Mouse (Mus musculus) embryonic facial prominence, embryonic 11.5 days (tissue): Measurements from ENCODE around the gene Qser1. TPM values are rescaled to one million over a fixed set of nuclear protein-coding genes. Genes with fewer than 3 reads are reported as not detected.
A peak's percentile ranks its signal among the peaks of the same experiment; 100 is the strongest.

Experiments used
- ATAC-seq: fragments of 200-750 bp; cut with Nextera tagmentation; replicated peaks from 2 replicates; pipeline ENCODE4 v1.8.0; 2017; ENCODE audit warnings: low read depth; ENCODE audit not compliant: insufficient number of reproducible peaks, low FRiP score, low TSS enrichment
- DNase-seq: peaks from one replicate; pipeline ENCODE4 v3.0.0-alpha.2; 2015; ENCODE audit warnings: low spot score
- H3K27ac ChIP-seq: fragments of 300-500 bp; sonication (generic); replicated peaks from 2 replicates; pipeline ENCODE4 v1.5.1; 2014; ENCODE audit warnings: mild to moderate bottlenecking, low read depth, low read length, control low read depth
- H3K27me3 ChIP-seq: fragments of 300-500 bp; sonication (generic); 2 replicates; pipeline ENCODE4 v1.6.1; 2014; ENCODE audit warnings: mild to moderate bottlenecking, low read length, moderate library complexity, mixed read lengths; ENCODE audit not compliant: control insufficient read depth, insufficient read depth
- H3K36me3 ChIP-seq: fragments of 300-500 bp; sonication (generic); replicated peaks from 2 replicates; pipeline ENCODE4 v1.6.1; 2014; ENCODE audit warnings: low read depth, mild to moderate bottlenecking, low read length, moderate library complexity, mixed read lengths; ENCODE audit not compliant: control insufficient read depth, insufficient read depth
- H3K4me1 ChIP-seq: fragments of 300-500 bp; sonication (generic); 2 replicates; pipeline ENCODE4 v1.6.1; 2014; ENCODE audit warnings: low read length, mixed read lengths; ENCODE audit not compliant: control insufficient read depth, insufficient read depth
- H3K4me2 ChIP-seq: fragments of 300-500 bp; sonication (generic); 2 replicates; pipeline ENCODE4 v1.6.1; 2014; ENCODE audit warnings: low read depth, mild to moderate bottlenecking, control low read depth, low read length, moderate library complexity
- H3K4me3 ChIP-seq: fragments of 300-500 bp; sonication (generic); 2 replicates; pipeline ENCODE4 v1.5.1; 2014; ENCODE audit warnings: low read depth, low read length, control low read depth
- H3K9ac ChIP-seq: fragments of 300-500 bp; sonication (generic); replicated peaks from 2 replicates; pipeline ENCODE4 v1.6.1; 2014; ENCODE audit warnings: mild to moderate bottlenecking, control low read depth, low read length
- H3K9me3 ChIP-seq: fragments of 300-500 bp; sonication (generic); replicated peaks from 2 replicates; pipeline ENCODE4 v1.6.1; 2016; ENCODE audit warnings: mild to moderate bottlenecking, low read length, inconsistent platforms, mixed read lengths; ENCODE audit not compliant: control insufficient read depth
- WGBS: fragments of 180-500 bp; shearing (Covaris S2); extraction: QIAGEN DNeasy Blood & Tissue Kit; methylation state at CpG from one replicate; pipeline ENCODE4 v1.1.7; 2014; 5-methylcytosine and 5-hydroxymethylcytosine counted together
- polyA plus RNA-seq: library from polyadenylated mRNA; unstranded; fragments of >200 nt; fragmentation: Nextera tagmentation; extraction: Ambion mirVana; gene quantifications from 2 replicates; pipeline ENCODE4 v1.2.1, GENCODE M21; 2014

The Qser1 gene
- polyA plus RNA-seq, 1 experiment from 2014 or later = 18.8 TPM

DNA sequence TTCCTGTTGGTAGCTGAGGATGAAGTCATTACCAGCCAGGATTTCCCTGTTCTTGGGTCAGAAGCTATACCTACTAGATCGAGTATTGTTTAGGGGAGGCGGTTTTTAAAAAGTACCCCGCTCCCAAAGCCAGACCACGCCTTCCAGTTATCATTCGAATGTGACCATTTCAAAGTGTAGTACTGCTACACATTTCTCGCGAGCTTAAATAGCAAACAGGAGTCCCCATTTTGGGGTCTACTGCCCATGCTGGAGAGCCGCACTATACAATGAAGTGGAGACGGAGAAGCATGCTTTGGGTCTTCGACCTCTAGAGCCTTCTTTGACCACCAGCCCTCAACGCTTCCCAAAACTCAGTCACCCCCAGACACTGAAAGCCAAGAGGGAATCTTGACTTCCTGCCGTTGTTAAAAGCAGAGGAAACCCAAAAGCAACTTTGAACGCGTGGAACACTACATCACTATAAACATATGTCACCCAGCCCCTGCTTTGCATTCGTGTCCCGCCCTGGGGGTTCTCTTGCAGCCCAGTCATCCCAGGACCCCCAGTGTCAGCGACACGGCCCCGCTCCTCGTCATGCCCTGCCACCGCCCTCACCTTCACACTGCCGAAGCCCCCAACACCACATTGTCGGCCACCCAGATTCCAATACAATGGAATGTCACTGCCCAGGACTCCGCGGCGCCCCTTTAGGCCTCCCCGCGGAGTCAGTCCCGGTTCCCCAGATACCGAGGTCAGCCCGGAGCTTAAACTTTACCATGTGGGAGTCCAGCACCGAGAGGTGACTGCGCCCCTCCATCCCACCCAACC, 794 bp downstream of the Qser1 start:
- Histone ChIP-seq H3K4me3 (peak overlapping the region; percentile 98), H3K4me2 (peak overlapping the region; percentile 84), H3K9me3 (no peaks in the 10 kb centered on the region), H3K27me3 (no peaks in the 10 kb centered on the region), H3K9ac (peak overlapping the region; percentile 99), H3K36me3 (no peaks in the 10 kb centered on the region), H3K27ac (peak overlapping the region; percentile 99), H3K4me1 (no peaks in the 10 kb centered on the region)
- DNase-seq = peak; percentile 76
- under 1% methylated on average over 33 of the region's 33 CpGs for WGBS
- peak; percentile 29 for ATAC-seq

DNA sequence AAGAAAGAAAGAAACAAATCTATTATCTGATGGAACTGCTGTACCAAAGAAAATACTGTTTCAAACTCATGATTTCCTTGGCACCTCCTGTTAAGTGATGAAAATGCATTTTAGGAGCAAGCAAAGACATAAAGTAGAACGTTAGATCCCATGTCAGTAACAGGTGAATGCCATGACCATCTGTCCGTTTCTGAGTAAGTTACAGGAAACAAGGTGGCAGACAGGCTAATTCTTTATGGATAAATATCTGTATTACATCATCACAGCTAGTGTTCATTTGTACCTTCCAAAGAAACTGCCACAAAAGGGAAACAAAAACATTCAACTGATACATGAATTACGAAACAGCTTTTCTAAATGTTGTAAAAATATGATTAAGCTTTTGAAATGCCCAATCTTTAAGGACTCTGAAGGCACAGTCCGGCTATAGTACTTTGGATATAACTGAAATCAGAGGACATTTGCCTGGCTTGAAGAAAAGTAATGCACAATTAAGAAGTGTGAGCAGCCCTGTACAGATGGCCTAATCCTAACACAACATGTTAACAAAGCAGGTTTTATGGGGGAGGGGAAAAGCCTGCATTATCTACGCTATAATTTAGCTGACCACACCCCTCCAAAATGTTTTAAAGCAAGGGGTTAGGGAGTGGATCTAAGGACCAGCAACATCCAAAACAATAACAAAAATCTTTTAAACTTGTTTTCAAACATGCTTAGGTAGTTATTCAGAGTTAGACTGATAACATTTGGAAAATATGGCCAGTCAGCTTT, 2.2 kb downstream of the Qser1 start:
- ATAC-seq (no peak), DNase-seq (peak; percentile 21)
- Histone ChIP-seq H3K27ac (no peak overlapping the region), H3K4me2 (no peak overlapping the region), H3K4me1 (no peaks in the 10 kb centered on the region), H3K9me3 (no peaks in the 10 kb centered on the region), H3K36me3 (no peaks in the 10 kb centered on the region), H3K27me3 (no peaks in the 10 kb centered on the region), H3K4me3 (no peak overlapping the region), H3K9ac (no peak overlapping the region)
- 62% methylated on average over 5 of the region's 5 CpGs for WGBS

DNA sequence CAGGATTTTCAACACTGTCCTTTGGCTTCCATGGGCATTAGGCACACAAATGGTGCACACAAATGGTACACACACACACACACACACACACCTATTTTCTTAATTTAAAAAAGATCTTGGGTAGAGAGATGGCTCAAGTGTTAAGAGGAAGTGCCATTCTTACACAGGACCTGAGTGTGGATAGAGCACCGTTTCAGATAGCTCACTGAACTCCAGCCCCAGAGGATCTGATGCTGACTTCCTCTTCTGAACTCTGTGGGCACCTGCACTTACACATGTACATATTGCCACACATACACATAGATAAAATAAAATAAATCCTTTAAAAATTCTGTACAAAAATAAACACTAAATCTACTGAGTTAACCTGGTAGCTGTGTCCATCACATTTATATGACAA, 11.1 kb downstream of the Qser1 start:
- no peaks in the 10 kb centered on the region for H3K27me3 ChIP-seq
- no peak overlapping the region for H3K27ac ChIP-seq
- no peak overlapping the region for H3K4me2 ChIP-seq
- H3K4me1 ChIP-seq = no peaks in the 10 kb centered on the region
- H3K36me3 ChIP-seq = no peaks in the 10 kb centered on the region
- no peak overlapping the region for H3K4me3 ChIP-seq
- no peak overlapping the region for H3K9ac ChIP-seq
- H3K9me3 ChIP-seq = no peaks in the 10 kb centered on the region
- no peak for ATAC-seq
- DNase-seq = no peak
- 85% methylated on average over 1 of the region's 1 CpGs for WGBS

DNA sequence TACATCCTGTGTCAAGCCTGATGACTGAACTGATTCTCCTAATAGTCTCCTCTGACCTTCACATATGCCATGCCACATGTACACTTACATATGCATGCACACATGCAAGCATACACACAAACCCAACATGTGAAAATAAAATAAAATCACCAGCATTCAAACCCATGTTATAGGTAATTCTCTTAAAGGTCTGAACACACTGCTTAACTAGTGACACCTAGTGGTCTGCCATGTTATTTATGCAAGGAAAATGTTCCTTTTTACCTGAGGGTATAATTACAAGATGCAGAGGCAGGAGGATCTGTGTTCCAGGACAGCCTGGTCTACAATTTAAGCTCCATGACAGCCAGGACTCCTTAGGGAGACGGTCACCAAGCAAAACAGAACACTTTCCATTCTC, 41.8 kb downstream of the Qser1 start:
- DNase-seq = peak; percentile 56
- Histone ChIP-seq H3K4me2 (no peak overlapping the region), H3K27me3 (no peaks in the 10 kb centered on the region), H3K4me3 (no peak overlapping the region), H3K27ac (no peak overlapping the region), H3K9ac (no peak overlapping the region), H3K4me1 (no peaks in the 10 kb centered on the region), H3K9me3 (no peaks in the 10 kb centered on the region), H3K36me3 (peaks cover 8% of the 10 kb centered on the region; the same call in 1 of the 2 replicates)
- no peak for ATAC-seq
- 97% methylated on average over 1 of the region's 1 CpGs for WGBS

DNA sequence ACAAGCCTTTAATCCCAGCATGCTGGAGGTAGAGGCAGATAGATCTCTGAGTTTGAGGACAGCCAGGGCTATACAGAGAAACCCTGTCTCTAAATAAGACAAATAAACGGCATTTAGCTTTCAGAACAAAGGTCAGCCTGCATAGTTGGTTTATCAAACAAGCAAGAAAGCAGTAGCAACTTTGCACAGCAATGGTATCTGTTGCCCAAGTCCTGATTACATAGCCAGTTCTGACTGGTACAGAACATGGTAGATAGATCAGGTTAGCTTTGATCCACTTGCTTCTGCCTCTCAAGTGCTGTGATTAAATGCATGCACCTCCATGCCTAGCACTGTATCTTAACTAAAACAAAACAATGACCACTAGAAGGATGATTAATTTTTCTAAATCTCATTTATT, 47.9 kb downstream of the Qser1 start:
- DNase-seq = no peak
- Histone ChIP-seq H3K9me3 (no peaks in the 10 kb centered on the region), H3K9ac (no peak overlapping the region), H3K27ac (no peak overlapping the region), H3K27me3 (no peaks in the 10 kb centered on the region), H3K36me3 (peaks cover 6% of the 10 kb centered on the region; the same call in 1 of the 2 replicates), H3K4me3 (no peak overlapping the region), H3K4me1 (no peaks in the 10 kb centered on the region), H3K4me2 (no peak overlapping the region)
- no peak for ATAC-seq
- WGBS = 97% methylated on average over 1 of the region's 1 CpGs

DNA sequence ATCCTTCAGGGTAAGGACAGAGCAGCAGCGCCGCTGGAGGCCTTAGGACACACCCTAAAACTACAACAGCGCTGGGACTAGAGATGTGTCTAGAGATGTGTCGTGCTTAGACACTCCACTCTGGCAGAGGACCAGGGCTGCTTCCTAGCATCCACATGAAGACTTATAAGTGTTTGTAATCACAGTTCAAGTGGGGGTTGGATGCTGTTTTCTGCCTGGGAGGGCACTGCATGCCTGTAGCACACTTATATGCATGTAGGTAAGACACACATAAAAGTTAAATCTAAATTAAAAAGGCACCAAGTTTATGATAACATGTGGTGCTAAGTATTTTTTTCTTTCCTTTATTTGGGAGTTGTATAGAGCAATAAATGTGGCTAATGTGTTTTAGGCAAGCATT, 52.5 kb downstream of the Qser1 start:
- ATAC-seq (no peak), DNase-seq (no peak)
- Histone ChIP-seq H3K4me3 (no peak overlapping the region), H3K4me2 (no peak overlapping the region), H3K27me3 (no peaks in the 10 kb centered on the region), H3K9me3 (no peaks in the 10 kb centered on the region), H3K27ac (no peak overlapping the region), H3K9ac (no peak overlapping the region), H3K4me1 (no peaks in the 10 kb centered on the region), H3K36me3 (no peaks in the 10 kb centered on the region; the same call in 1 of the 2 replicates)
- 94% methylated on average over 4 of the region's 4 CpGs for WGBS

DNA sequence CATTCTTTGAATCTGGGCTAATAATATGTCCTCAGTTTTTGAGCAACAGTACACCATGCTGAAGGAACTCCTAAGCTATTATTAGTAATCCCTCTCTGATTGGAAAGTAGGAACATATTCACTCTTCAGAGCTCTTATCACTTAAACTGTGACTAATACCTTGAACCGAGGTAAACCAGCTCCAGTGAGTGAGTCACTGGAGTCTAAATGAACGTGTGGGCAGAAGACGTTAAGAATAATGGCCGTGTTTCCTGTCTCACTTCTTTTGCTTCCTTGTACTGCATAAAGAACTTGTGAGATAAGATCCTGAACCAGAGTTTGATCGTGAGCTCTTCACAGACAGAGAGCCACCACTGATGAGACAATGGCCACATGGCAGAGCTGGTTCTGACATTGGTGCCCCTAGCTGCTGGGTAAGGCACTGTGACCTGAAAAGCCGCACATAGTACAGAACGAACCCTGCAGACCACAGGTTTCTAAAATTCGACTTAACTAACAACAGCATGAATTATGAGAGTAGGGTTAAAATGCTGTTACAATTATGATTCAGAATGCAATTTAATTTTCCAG, 53.3 kb downstream of the Qser1 start:
- Histone ChIP-seq H3K27ac (no peak overlapping the region), H3K36me3 (no peaks in the 10 kb centered on the region; the same call in 1 of the 2 replicates), H3K9ac (no peak overlapping the region), H3K9me3 (no peaks in the 10 kb centered on the region), H3K4me2 (no peak overlapping the region), H3K4me3 (no peak overlapping the region), H3K4me1 (no peaks in the 10 kb centered on the region), H3K27me3 (no peaks in the 10 kb centered on the region)
- ATAC-seq = no peak
- no peak for DNase-seq
- 80% methylated on average over 8 of the region's 8 CpGs for WGBS

DNA sequence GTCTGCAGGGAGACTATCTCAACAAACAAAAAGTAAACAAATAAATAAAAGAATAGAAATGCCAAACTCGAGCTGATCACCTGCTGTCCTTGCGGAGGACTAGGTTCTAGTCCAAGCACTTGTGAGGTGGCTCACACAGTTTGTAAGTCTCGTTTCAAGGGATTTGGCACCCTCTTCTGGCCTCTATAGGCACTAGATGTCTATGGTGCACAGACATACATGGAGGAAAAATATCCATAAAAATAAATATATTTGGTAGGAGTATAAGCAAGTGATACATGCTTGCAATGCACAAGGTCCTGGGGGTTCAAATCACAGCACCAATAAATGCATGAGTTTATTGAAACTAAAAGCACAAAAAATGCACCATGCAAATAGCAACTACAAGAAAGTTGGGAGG, 65.9 kb downstream of the Qser1 start:
- Histone ChIP-seq H3K4me1 (no peaks in the 10 kb centered on the region), H3K4me3 (no peak overlapping the region), H3K36me3 (no peaks in the 10 kb centered on the region), H3K9ac (no peak overlapping the region), H3K4me2 (no peak overlapping the region), H3K27ac (no peak overlapping the region), H3K9me3 (no peaks in the 10 kb centered on the region), H3K27me3 (no peaks in the 10 kb centered on the region)
- ATAC-seq (no peak), DNase-seq (peak; percentile 44)
- WGBS = 66% methylated on average over 3 of the region's 3 CpGs
